Mouse (Mus musculus): ENCODE measurements at regions not wholly inside any gene's neighbourhood (a gene's known extent, or its start where the extent isn't known, plus 50 kb on each side); places are given as distances from the start of the nearest gene placed in this dataset.
A peak's percentile ranks its signal among the peaks of the same experiment; 100 is the strongest.

GRCm38 (mm10) chr2:172773176-172773575 lies 166.9 kb downstream of the Bmp7 start:
- peak; percentile 29 for DNase-seq (ENCODE audit: inconsistent ontology term)

GRCm38 (mm10) chr2:172776485-172776884 lies 163.6 kb downstream of the Bmp7 start:
- DNase-seq (ENCODE audit: inconsistent ontology term), result no peak

GRCm38 (mm10) chr2:172777774-172778173 lies 162.3 kb downstream of the Bmp7 start:
- DNase-seq (ENCODE audit: inconsistent ontology term), result no peak

DNA sequence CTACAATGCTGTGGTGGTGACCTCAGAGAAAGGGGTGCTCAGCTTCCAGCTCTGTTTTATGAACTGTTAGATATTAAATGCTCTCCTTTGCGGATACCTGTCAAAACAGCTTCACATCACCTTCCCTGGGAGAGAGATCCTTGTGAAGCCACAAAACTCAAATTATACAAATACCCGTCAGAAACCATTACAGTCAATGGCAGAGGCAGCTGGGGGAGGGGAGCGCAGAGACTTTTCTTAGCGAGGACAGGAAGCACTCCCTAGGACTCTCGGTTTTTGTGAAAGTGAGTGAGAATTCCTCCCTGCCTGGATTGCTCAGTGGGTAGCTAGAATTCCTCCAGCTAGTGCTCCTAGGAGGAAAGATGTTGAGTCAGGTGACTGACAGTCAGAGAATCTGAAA lies 161.0 kb downstream of the Bmp7 start:
- DNase-seq (ENCODE audit: inconsistent ontology term), result peak; percentile 16

DNA sequence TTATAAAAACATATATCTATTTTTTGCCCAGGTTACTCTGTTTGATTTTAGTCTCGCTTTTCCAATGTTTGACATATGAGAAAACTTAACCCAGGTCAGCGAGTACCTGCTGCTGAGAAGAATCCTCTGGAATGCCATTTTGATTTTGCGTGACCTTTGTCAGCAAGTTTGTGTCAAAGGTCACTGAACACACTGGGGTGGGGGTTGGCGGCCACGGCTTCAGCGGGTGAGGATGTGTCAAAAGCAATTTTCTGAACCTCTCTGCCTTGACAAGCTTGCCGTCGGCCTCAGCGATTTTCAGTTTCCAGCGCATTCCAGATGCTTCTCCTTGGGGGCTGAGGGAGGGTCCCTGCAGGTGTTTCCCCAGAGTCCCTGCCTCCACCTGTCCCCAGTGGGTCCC lies 157.4 kb downstream of the Bmp7 start:
- no peak for DNase-seq (ENCODE audit: inconsistent ontology term)

DNA sequence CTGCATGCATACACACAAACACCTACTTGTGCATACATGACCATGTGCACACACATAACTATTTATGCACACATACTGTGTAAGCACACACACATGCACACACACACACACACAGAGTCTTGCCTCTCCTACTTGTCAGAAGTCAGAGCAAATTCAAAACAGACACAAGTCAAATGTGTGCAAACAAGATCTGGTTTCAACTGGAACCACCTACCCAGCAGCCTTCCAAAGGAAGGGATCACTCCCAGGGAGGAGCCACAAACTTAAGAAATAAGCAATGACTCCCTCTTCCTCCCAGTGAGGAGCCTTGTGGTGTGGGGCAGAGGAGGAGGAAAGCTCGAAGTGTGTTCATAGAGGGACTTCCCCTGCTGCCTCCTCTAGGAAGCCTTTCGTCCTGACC lies 153.8 kb downstream of the Bmp7 start:
- no peak for DNase-seq (ENCODE audit: inconsistent ontology term)

GRCm38 (mm10) chr2:172787203-172787944 lies 152.7 kb downstream of the Bmp7 start:
- no peak for DNase-seq (ENCODE audit: inconsistent ontology term)

DNA sequence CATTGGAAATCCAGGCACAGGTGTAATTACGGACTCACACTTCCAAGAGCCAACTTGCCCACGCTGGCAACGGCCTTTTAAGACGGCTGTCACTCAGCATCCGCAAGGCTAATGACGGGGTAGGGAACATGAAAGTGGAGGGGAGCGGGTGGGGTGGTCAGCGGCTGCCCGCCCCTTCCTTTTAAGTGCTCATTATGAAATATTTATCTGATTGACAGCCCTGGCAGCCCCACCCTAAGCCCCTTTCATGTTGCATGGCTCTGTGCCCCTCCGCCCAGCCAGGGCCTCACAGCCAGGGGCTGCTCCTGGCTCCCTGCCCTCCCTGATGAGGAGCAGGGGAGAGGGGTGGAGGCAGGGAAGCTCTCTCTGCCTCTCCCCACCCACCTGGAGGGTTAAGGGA lies 150.9 kb downstream of the Bmp7 start:
- no peak for DNase-seq (ENCODE audit: inconsistent ontology term)

DNA sequence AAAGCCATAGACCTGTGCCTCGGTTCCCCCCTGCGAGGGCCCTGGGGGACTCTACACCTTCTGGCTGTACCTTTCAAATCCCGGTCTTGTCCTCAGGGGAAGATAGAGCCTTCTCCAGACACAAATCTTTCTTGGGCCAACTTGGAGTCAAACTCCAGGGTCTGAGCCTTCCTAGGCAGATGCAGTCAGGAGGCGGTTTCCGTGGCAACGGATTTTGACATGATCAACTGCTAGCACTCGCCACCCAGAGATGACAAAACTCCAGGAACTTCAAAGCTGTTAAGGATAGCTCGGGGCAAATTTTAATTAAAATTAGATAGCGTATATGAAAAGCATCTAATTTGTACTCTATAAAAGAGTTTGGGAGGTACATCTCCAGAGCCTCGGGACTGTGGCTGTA lies 147.6 kb downstream of the Bmp7 start:
- no peak for DNase-seq (ENCODE audit: inconsistent ontology term)

DNA sequence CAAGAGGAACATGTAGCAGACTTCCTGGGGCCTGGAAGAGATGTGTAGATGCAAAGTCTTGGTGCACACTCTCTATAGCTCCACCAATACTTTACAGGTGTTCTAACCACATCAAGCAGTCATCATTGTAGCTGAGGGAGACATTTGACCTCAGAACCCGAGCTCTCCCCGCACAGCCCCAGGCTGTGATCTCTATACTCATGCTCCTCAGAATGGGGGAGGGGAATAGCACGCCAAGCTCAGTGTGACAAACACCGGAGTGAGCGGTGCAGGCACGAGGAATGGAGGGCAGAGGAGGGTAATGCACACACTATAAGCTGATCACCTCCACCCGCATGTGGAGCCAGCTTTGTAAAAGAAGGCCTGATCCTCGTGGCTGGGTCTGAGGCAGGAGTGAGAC lies 146.1 kb downstream of the Bmp7 start:
- DNase-seq (ENCODE audit: inconsistent ontology term), result no peak

DNA sequence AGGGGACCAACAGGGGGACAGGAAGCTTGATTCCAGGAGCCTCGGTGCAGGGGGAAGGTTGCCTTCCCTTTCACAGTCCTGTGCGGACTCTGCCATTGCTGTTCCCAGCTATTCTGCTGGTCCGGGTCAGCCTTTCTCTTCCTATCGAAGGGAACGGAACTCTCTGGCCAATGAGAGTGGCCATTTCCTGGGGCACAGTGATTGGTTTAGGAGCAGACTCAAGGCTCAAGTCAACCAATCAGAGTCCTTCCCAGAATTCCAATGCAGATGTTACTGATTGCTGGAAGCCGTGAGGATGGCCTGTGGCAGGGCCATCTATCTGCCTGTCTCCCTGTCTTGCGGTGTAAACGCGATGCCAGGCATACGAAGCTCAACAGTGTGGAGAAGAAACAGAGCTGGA lies 145.3 kb downstream of the Bmp7 start:
- no peak for DNase-seq (ENCODE audit: inconsistent ontology term)

DNA sequence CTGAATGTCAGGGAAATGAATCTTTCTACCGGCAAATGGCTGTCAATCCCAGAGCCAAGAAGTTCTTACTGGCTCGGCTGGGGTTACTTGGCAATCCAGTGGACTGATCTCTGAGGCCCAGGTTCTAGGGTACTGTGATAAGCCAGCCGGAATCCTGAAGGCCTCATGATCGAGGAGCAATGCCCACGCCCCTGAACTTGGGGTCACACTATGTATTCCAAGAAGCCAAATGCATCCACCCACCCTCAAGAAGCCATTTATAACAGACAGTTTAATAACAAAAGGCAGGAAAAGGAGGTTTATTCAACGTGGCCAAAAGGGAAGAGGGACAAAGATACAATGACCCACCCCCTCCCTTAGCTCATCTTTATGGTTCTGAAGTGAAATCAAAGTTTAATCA lies 144.0 kb downstream of the Bmp7 start:
- DNase-seq (ENCODE audit: inconsistent ontology term), result no peak

GRCm38 (mm10) chr2:172796955-172797354 lies 143.2 kb downstream of the Bmp7 start:
- DNase-seq (ENCODE audit: inconsistent ontology term), result no peak

DNA sequence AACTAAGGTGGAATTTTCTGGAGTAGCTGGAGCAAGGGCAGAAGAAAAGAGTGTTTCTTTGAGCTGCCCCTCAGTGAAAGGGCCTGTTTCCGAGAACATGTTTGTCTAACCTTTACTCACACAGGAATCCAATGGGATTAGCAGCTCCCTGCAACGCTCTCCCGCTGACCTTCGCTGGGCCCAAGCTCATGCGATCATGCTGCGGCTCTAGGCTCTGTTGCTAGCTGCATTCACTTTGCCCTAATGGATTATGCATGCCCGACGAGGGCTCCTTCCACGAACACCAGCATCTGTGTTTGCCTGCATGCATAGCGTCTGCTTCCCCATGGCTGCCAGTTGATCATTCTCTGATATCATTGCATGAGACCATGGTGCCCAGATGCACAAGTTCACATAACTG lies 140.2 kb downstream of the Bmp7 start:
- no peak for DNase-seq (ENCODE audit: inconsistent ontology term)

DNA sequence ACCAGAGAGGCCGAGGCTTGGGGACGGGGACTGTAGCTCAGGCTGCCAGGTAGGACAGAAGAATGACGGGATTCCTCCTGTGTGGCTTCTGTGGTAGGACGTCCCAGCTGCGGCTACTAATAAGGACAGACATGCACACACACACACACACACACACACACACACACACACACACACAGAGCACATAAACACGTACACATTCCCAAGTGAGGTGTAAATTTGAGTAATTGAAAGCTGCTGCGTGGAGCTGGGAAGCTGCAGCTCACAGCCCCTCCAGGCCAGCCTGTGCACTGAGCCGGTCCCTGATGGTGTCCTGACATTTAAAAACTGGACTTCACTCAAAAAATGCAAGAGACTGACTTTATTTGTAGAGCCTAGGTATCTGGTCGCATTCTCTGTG lies 139.3 kb downstream of the Bmp7 start:
- no peak for DNase-seq (ENCODE audit: inconsistent ontology term)

- DNase-seq (ENCODE audit: inconsistent ontology term), result no peak
Measured at GRCm38 (mm10) chr2:172801804-172802203, 138.3 kb downstream of the Bmp7 start.

GRCm38 (mm10) chr2:172807446-172807845 lies 132.7 kb downstream of the Bmp7 start:
- no peak for DNase-seq (ENCODE audit: inconsistent ontology term)

GRCm38 (mm10) chr2:172809306-172809705 lies 130.8 kb downstream of the Bmp7 start:
- DNase-seq (ENCODE audit: inconsistent ontology term), result no peak

GRCm38 (mm10) chr2:172813319-172813718 lies 126.8 kb downstream of the Bmp7 start:
- DNase-seq (ENCODE audit: inconsistent ontology term), result peak; percentile 25

GRCm38 (mm10) chr2:172813906-172814305 lies 126.2 kb downstream of the Bmp7 start:
- DNase-seq (ENCODE audit: inconsistent ontology term), result no peak

DNA sequence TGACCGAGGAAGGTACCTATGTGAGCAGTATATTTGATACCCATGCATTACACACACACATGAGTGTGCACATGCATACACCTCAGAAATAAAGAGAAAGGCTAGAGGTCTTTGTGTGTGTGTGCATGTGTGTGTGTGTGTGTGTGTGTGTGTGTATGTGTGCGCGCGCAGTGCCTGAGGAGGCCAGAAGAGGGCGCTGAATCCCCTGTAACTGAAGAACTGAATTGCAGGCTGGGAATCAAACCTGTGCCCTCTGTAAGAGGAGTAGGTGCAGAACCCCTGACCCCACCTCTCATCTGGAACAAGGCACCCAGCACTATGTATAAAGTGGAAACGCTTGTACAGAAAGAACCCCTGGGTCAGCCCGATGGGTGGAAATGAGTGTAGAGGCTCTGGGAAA lies 125.0 kb downstream of the Bmp7 start:
- no peak for DNase-seq (ENCODE audit: inconsistent ontology term)

DNA sequence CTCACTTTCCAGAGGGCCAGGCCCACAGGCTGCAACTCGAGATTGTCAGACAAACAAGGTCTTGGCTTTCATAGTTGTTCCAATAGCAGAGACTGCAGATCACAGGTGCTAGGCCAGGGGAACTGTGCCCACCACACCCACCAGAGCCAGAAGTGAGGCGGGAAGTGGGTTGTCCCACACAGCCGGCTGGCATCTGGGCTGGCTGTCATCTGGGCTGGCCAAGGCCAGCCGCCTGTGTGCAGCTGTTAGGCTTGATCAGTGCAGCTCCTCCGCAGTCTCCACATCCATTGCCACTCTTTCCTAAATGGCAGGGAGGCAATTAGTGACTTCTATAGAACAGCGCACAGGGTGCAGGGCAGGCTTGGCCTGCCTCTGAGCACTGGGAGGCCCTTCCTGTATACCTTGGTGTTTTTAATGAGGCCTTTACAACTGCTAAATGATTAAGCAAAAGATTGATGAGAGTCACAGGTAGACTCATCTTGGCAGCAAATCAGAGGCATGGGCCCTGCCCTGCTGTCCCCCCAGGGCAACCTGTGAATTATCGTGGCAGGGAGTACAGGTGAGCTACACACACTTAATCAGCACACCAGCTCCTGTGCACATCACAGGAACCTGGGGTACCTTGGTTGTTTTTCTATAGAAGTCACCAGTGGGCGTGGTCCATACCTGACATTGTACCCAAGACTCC lies 122.9 kb downstream of the Bmp7 start:
- no peak for DNase-seq (ENCODE audit: inconsistent ontology term)
